Mouse (Mus musculus): Measurements from ENCODE around the gene Klhl2. TPM values are rescaled to one million over a fixed set of nuclear protein-coding genes. Genes with fewer than 3 reads are reported as not detected.

Gene Klhl2
- polyA plus RNA-seq, 1 experiment, result 25.9 TPM

DNA sequence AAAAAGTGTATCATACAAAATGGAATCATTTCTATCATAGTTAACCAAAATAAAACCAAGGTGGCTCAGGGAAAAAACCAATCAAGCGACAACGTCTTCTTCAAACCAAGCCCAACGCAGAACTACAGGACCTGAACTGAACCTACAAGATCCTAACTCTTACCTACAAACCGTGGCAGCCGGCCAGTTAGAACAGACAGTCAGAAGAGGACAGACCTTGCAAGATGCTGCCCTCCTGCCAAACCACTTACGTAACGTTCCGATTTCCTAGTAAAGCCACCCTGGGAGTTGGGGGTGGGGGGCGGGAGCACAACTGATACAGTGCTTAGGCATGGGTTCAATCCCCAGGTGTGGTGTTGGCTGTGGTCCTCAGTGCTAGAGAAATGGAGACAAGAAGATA lies 82.8 kb downstream of the Klhl2 start:
- H3K27ac ChIP-seq (ENCODE audit: insufficient read depth, low read length), result no peak overlapping the region

DNA sequence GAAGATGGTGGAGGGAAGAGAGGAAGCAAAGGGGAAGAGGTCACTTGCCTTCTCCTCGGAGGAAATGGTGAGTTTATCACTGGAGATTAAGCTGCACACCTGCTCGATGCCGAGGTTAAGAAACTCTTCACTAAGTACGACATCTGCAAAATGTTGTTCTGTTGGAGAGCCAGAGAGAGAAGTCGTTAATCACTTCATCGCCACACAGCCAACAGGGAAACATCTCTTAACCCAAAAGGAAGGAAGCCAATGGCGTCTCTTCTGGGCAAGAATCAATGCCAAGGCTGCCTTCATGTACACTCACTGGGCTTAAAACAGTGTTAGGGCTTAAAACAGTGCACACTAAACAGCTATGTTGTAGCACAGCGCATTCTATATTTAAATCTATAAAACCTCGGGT lies 85.7 kb downstream of the Klhl2 start:
- Histone ChIP-seq H3K36me3 (ENCODE audit: control insufficient read depth, insufficient read depth, low read length, poor library complexity, severe bottlenecking) (no peaks in the 10 kb centered on the region), H3K4me3 (ENCODE audit: low read depth, low read length) (no peak overlapping the region), H3K27me3 (ENCODE audit: control insufficient read depth, insufficient read depth, low read length, poor library complexity, severe bottlenecking) (no peaks in the 10 kb centered on the region), H3K27ac (ENCODE audit: insufficient read depth, low read length) (no peak overlapping the region), H3K4me1 (ENCODE audit: control insufficient read depth, insufficient read depth, low read length) (no peaks in the 10 kb centered on the region), H3K9me3 (replicated peaks; ENCODE audit: control insufficient read depth, insufficient read depth, low read length, poor library complexity, severe bottlenecking) (no peaks in the 10 kb centered on the region), H3K9ac (ENCODE audit: low read depth, poor library complexity, severe bottlenecking) (no peak overlapping the region)
- TF ChIP-seq CTCF (IDR thresholded peaks at IDR 0.05; ENCODE audit: low read depth, low read length) (no peak), POLR2A (IDR thresholded peaks at IDR 0.05; ENCODE audit: insufficient read depth, low read length) (no peak), EP300 (IDR thresholded peaks at IDR 0.05; ENCODE audit: insufficient read depth, low read depth, low read length) (no peak)

More for the DNA sequence above, 82.8 kb downstream of the Klhl2 start:
- Histone ChIP-seq H3K9me3 (replicated peaks; ENCODE audit: control insufficient read depth, insufficient read depth, low read length, poor library complexity, severe bottlenecking) (no peaks in the 10 kb centered on the region), H3K4me3 (ENCODE audit: low read depth, low read length) (no peak overlapping the region), H3K36me3 (ENCODE audit: control insufficient read depth, insufficient read depth, low read length, poor library complexity, severe bottlenecking) (no peaks in the 10 kb centered on the region), H3K9ac (ENCODE audit: low read depth, poor library complexity, severe bottlenecking) (no peak overlapping the region), H3K27me3 (ENCODE audit: control insufficient read depth, insufficient read depth, low read length, poor library complexity, severe bottlenecking) (no peaks in the 10 kb centered on the region), H3K4me1 (ENCODE audit: control insufficient read depth, insufficient read depth, low read length) (no peaks in the 10 kb centered on the region)
- TF ChIP-seq CTCF (IDR thresholded peaks at IDR 0.05; ENCODE audit: low read depth, low read length) (no peak), POLR2A (IDR thresholded peaks at IDR 0.05; ENCODE audit: insufficient read depth, low read length) (no peak), EP300 (IDR thresholded peaks at IDR 0.05; ENCODE audit: insufficient read depth, low read depth, low read length) (no peak)

DNA sequence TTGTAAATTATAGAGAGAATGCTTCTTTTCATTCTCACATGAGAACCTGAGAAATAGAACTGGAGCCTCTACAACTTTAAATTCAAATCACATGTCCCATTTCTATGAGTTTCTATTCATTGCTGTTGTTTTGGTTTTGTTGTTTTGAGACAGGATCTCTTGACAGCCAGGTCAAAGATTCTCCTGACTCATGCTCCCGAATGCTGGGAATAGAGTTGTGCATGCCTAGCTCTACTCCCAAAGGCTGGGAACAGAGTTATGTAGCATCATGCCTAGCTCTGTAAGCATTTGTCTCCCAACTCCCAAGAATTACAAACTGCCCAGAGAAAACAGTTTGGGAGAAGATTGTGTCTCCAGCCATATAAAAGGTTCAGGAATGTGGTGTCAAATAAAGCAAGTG lies 87.1 kb downstream of the Klhl2 start:
- no peak overlapping the region for H3K27ac ChIP-seq (ENCODE audit: insufficient read depth, low read length)
- H3K9ac ChIP-seq (ENCODE audit: low read depth, poor library complexity, severe bottlenecking), result no peak overlapping the region
- H3K4me3 ChIP-seq (ENCODE audit: low read depth, low read length), result no peak overlapping the region
- no peaks in the 10 kb centered on the region for H3K9me3 ChIP-seq (replicated peaks; ENCODE audit: control insufficient read depth, insufficient read depth, low read length, poor library complexity, severe bottlenecking)
- no peaks in the 10 kb centered on the region for H3K4me1 ChIP-seq (ENCODE audit: control insufficient read depth, insufficient read depth, low read length)
- H3K36me3 ChIP-seq (ENCODE audit: control insufficient read depth, insufficient read depth, low read length, poor library complexity, severe bottlenecking), result no peaks in the 10 kb centered on the region
- no peaks in the 10 kb centered on the region for H3K27me3 ChIP-seq (ENCODE audit: control insufficient read depth, insufficient read depth, low read length, poor library complexity, severe bottlenecking)
- TF ChIP-seq EP300 (IDR thresholded peaks at IDR 0.05; ENCODE audit: insufficient read depth, low read depth, low read length) (no peak), POLR2A (IDR thresholded peaks at IDR 0.05; ENCODE audit: insufficient read depth, low read length) (no peak), CTCF (IDR thresholded peaks at IDR 0.05; ENCODE audit: low read depth, low read length) (no peak)

DNA sequence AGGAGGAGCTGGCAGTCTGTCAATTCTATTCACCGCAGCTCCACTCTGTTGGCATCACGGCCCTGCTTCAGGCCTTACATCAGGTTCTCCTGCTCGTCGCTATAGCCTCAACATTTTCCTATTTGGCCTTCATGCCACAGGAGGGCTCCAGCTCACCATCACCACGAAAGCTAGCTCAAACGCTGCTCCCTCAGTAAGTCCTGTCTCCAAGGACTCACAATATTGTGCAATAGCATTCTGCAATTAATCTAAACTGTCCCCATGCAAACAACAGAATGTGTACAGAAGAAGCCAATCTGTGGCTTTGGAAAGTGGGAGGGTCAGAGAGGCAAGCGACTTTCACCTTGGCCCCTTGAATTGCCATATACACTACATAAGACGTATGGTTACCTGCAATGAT lies 88.4 kb downstream of the Klhl2 start:
- Histone ChIP-seq H3K27me3 (ENCODE audit: control insufficient read depth, insufficient read depth, low read length, poor library complexity, severe bottlenecking) (no peaks in the 10 kb centered on the region), H3K4me3 (ENCODE audit: low read depth, low read length) (no peak overlapping the region), H3K36me3 (ENCODE audit: control insufficient read depth, insufficient read depth, low read length, poor library complexity, severe bottlenecking) (no peaks in the 10 kb centered on the region), H3K27ac (ENCODE audit: insufficient read depth, low read length) (no peak overlapping the region), H3K9me3 (replicated peaks; ENCODE audit: control insufficient read depth, insufficient read depth, low read length, poor library complexity, severe bottlenecking) (no peaks in the 10 kb centered on the region), H3K9ac (ENCODE audit: low read depth, poor library complexity, severe bottlenecking) (no peak overlapping the region), H3K4me1 (ENCODE audit: control insufficient read depth, insufficient read depth, low read length) (no peaks in the 10 kb centered on the region)
- TF ChIP-seq POLR2A (IDR thresholded peaks at IDR 0.05; ENCODE audit: insufficient read depth, low read length), result no peak
- no peak for TF ChIP-seq CTCF (IDR thresholded peaks at IDR 0.05; ENCODE audit: low read depth, low read length)
- no peak for TF ChIP-seq EP300 (IDR thresholded peaks at IDR 0.05; ENCODE audit: insufficient read depth, low read depth, low read length)

DNA sequence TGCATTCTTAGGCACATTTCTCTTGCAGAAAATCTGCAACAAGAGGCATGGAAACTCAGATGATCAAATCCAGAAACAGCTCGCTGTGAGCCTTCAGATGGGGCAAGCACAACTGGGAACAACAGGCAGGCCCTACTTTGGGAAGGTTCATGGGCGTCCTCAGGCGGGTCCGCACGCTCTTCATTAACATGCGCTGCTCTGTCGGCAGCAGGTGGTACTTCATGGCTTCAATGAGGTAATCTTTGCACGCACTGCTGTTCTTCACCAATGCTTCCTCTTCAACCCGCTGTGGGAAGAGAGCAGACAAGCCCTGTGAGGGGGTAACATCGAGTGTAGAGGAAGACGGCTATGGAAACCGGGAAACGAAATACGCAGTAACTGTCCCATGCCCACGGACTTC lies 91.9 kb downstream of the Klhl2 start:
- Histone ChIP-seq H3K4me3 (ENCODE audit: low read depth, low read length) (no peak overlapping the region), H3K36me3 (ENCODE audit: control insufficient read depth, insufficient read depth, low read length, poor library complexity, severe bottlenecking) (0 out of 2 replicates have a peak, but pooled peaks cover 2% of the 10 kb centered on the region), H3K27me3 (ENCODE audit: control insufficient read depth, insufficient read depth, low read length, poor library complexity, severe bottlenecking) (no peaks in the 10 kb centered on the region), H3K9ac (ENCODE audit: low read depth, poor library complexity, severe bottlenecking) (no peak overlapping the region), H3K9me3 (replicated peaks; ENCODE audit: control insufficient read depth, insufficient read depth, low read length, poor library complexity, severe bottlenecking) (no peaks in the 10 kb centered on the region), H3K27ac (ENCODE audit: insufficient read depth, low read length) (no peak overlapping the region), H3K4me1 (ENCODE audit: control insufficient read depth, insufficient read depth, low read length) (no peaks in the 10 kb centered on the region)
- TF ChIP-seq CTCF (IDR thresholded peaks at IDR 0.05; ENCODE audit: low read depth, low read length) (no peak), POLR2A (IDR thresholded peaks at IDR 0.05; ENCODE audit: insufficient read depth, low read length) (no peak), EP300 (IDR thresholded peaks at IDR 0.05; ENCODE audit: insufficient read depth, low read depth, low read length) (no peak)

DNA sequence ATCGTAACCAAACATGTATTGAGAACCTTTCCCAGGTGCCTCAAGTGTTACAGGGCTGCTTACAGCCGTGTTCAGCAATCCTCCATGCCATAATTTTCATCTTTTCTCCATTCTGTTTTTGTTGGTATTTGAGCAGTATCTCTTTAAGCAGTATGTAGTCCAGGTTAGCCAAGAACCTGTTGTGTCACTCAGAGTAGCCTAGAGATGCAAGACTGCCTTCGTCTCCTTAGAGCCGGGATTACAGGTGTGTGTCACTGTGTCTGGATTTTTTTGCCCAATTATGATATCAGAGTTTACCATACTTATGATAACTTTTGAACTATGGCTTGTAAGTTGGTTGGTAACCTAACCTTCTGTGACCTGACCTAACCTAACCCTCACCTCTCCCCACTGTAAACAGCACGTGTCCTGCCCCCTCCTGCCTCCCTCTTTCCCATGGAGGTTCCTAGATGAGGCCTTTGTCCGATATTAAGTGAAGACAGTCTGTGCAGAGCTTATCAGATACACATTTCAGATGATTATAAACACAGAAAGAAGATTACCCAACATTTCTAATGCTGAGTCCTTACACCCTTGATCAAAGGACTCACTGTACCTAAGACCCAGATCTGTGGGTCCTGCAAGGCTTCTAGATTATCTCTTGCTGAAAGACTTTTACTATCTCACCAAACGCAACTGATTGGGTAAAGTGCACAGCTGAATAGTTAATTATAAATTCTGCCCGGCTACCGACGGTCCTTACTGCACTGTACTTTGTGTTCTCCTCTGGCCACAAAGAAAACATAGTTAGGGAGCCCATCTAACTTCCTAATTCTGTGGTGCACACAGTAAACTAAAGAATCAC lies 103.4 kb downstream of the Klhl2 start:
- Histone ChIP-seq H3K27me3 (ENCODE audit: control insufficient read depth, insufficient read depth, low read length, poor library complexity, severe bottlenecking) (no peaks in the 10 kb centered on the region), H3K4me1 (ENCODE audit: control insufficient read depth, insufficient read depth, low read length) (no peaks in the 10 kb centered on the region), H3K9me3 (replicated peaks; ENCODE audit: control insufficient read depth, insufficient read depth, low read length, poor library complexity, severe bottlenecking) (no peaks in the 10 kb centered on the region), H3K27ac (ENCODE audit: insufficient read depth, low read length) (no peak overlapping the region), H3K9ac (ENCODE audit: low read depth, poor library complexity, severe bottlenecking) (no peak overlapping the region), H3K36me3 (ENCODE audit: control insufficient read depth, insufficient read depth, low read length, poor library complexity, severe bottlenecking) (peaks cover 2% of the 10 kb centered on the region), H3K4me3 (ENCODE audit: low read depth, low read length) (no peak overlapping the region)
- TF ChIP-seq CTCF (IDR thresholded peaks at IDR 0.05; ENCODE audit: low read depth, low read length), result no peak

Measured in ES-Bruce4 (cell line).